Mouse (Mus musculus): ENCODE results near the gene Rasgrp3. TPM values are rescaled to one million over a fixed set of nuclear protein-coding genes. Genes with fewer than 3 reads are reported as not detected.
"Not testable (repeated sequence)": the region's sequence is repeated elsewhere in the genome, so short reads cannot be mapped to it uniquely, and the experiment has no call there.

Rasgrp3 gene
- polyA plus RNA-seq, 1 experiment, result 0.46 TPM

DNA sequence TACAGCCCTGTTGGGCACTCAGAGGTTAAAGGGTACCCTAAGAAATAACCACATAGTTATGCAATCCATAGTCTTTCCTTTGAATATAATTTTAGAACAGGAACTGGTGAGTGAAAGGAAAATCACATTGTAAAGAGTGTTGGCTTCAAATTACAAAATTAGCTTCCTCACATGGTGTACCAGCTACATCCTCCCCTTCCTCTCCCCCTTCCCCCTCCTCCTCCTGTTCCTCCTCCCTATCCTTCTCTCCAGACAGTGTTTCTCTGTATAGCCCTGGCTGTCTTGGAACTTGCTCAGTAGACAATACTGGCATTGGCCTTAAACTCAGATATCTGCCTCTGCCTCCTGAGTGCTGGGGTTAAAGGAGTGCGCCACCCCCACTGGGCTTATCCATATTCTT lies 26.1 kb downstream of the Rasgrp3 start:
- H3ac ChIP-seq (ENCODE audit: control insufficient read depth, insufficient read length), result no peak overlapping the region
- no peak overlapping the region for H3K4me2 ChIP-seq (ENCODE audit: low read depth)
- H3K79me2 ChIP-seq (ENCODE audit: control insufficient read depth, insufficient read depth), result no peaks in the 10 kb centered on the region
- no peaks in the 10 kb centered on the region for H3K36me3 ChIP-seq (ENCODE audit: control insufficient read depth, insufficient read depth)
- no peak overlapping the region for H3K4me3 ChIP-seq
- H3K27me3 ChIP-seq (ENCODE audit: control insufficient read depth, insufficient read depth, insufficient read length), result no peaks in the 10 kb centered on the region
- TF ChIP-seq MYOD1 (IDR thresholded peaks at IDR 0.05; ENCODE audit: control insufficient read depth in 1 of 3, insufficient read length in 2 of 3, low read depth in 2 of 3) (no peak), CEBPB (IDR thresholded peaks at IDR 0.05; ENCODE audit: insufficient read depth, poor library complexity, severe bottlenecking) (peak; percentile 36; the same call in 1 of the 2 replicates)

DNA sequence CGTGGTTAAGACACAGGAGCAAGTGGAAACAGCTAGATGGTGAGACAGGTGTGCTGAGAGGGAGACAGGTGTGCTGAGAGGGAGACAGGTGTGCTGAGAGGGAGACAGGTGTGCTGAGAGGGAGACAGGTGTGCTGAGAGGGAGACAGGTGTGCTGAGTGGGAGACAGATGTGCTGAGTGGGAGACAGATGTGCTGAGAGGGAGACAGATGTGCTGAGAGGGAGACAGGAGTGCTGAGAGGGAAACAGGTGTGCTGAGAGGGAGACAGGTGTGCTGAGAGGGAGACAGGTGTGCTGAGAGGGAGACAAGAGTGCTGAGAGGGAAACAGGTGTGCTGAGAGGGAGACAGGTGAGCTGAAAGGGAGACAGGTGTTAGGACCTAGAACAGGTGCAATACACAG lies 27.5 kb downstream of the Rasgrp3 start:
- TF ChIP-seq MYOD1 (IDR thresholded peaks at IDR 0.05; ENCODE audit: control insufficient read depth in 1 of 3, insufficient read length in 2 of 3, low read depth in 2 of 3), result peak in 1 of 3 experiments; percentile 67
- TF ChIP-seq MYOG (IDR thresholded peaks at IDR 0.05; ENCODE audit: control insufficient read depth in 1 of 3, insufficient read depth in 1 of 3, insufficient read length in 2 of 3, low read depth in 2 of 3), result peak in 1 of 3 experiments; percentile 65
- not testable (repeated sequence) for H3K79me2 ChIP-seq (ENCODE audit: control insufficient read depth, insufficient read depth); H3K36me3 ChIP-seq (ENCODE audit: control insufficient read depth, insufficient read depth); H3ac ChIP-seq (ENCODE audit: control insufficient read depth, insufficient read length); H3K4me3 ChIP-seq; H3K4me2 ChIP-seq (ENCODE audit: low read depth); H3K27me3 ChIP-seq (ENCODE audit: control insufficient read depth, insufficient read depth, insufficient read length)

- H3K79me2 ChIP-seq (ENCODE audit: control insufficient read depth, insufficient read depth), result no peaks in the 10 kb centered on the region
- H3K36me3 ChIP-seq (ENCODE audit: control insufficient read depth, insufficient read depth), result no peaks in the 10 kb centered on the region
- no peak overlapping the region for H3K4me2 ChIP-seq (ENCODE audit: low read depth)
- H3ac ChIP-seq (ENCODE audit: control insufficient read depth, insufficient read length), result no peak overlapping the region
- H3K27me3 ChIP-seq (ENCODE audit: control insufficient read depth, insufficient read depth, insufficient read length), result no peaks in the 10 kb centered on the region
- TF ChIP-seq POLR2AphosphoS2 (IDR thresholded peaks at IDR 0.05; ENCODE audit: insufficient read length, low read depth), result no peak
- TF ChIP-seq POLR2A (IDR thresholded peaks at IDR 0.05; ENCODE audit: insufficient read length, low read depth), result no peak
- TF ChIP-seq MAX (IDR thresholded peaks at IDR 0.05; ENCODE audit: low read depth), result no peak
- TF ChIP-seq USF1 (IDR thresholded peaks at IDR 0.05; ENCODE audit: low read depth), result no peak
- no peak overlapping the region for H3K4me3 ChIP-seq
These were observed 27.9 kb downstream of the Rasgrp3 start for GRCm38 (mm10) chr17:75463645-75464044.

DNA sequence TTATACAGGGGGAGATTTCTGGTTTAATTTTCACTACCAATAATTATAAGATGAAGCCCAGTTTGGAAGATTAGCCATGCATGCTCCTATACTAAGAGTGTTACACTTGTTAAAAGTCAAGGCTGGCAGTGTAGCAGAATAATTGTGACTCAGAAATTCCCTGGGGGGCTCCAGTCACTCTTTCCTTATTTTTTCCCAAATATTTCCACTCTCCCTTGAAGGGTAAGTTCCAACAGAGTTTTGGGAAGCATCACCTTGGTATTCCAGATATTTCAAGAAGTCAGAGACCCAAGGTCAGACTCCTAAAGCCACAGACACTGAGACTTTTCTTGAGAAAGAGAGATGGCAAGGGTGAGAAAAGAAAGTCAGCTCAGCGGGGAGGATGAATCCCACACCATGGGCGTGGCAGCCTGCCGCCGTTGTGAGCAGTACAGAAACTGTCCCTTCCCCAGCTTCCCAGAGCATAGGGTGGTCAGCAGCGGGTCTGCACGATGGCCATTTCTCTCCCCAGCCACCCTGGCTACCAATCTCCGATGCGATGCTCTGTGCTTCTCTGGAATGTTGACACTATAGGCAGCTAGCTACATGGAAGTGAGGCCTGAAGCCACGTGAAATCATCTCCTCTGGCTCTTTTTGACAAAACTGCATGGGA lies 28.8 kb downstream of the Rasgrp3 start:
- Histone ChIP-seq H3K27me3 (ENCODE audit: control insufficient read depth, insufficient read depth, insufficient read length) (no peaks in the 10 kb centered on the region), H3K4me2 (ENCODE audit: low read depth) (peak overlapping the region; percentile 89), H3ac (ENCODE audit: control insufficient read depth, insufficient read length) (no peak overlapping the region), H3K79me2 (ENCODE audit: control insufficient read depth, insufficient read depth) (no peaks in the 10 kb centered on the region), H3K4me3 (peak overlapping the region; percentile 4), H3K36me3 (ENCODE audit: control insufficient read depth, insufficient read depth) (no peaks in the 10 kb centered on the region)
- no peak for TF ChIP-seq MYOD1 (IDR thresholded peaks at IDR 0.05; ENCODE audit: control insufficient read depth in 1 of 3, insufficient read length in 2 of 3, low read depth in 2 of 3)
- TF ChIP-seq TCF12 (IDR thresholded peaks at IDR 0.05; ENCODE audit: insufficient read depth, poor library complexity, severe bottlenecking), result no peak
- no peak for TF ChIP-seq E2F4 (IDR thresholded peaks at IDR 0.05; ENCODE audit: insufficient read depth)
- no peak for TF ChIP-seq REST (IDR thresholded peaks at IDR 0.05; ENCODE audit: insufficient read depth, insufficient read length)
- no peak for TF ChIP-seq POLR2AphosphoS2 (IDR thresholded peaks at IDR 0.05; ENCODE audit: insufficient read length, low read depth)
- TF ChIP-seq POLR2A (IDR thresholded peaks at IDR 0.05; ENCODE audit: insufficient read length, low read depth), result no peak
- no peak for TF ChIP-seq USF1 (IDR thresholded peaks at IDR 0.05; ENCODE audit: low read depth)
- TF ChIP-seq MYOG (IDR thresholded peaks at IDR 0.05; ENCODE audit: control insufficient read depth in 1 of 3, insufficient read depth in 1 of 3, insufficient read length in 2 of 3, low read depth in 2 of 3), result no peak
- no peak for TF ChIP-seq MAX (IDR thresholded peaks at IDR 0.05; ENCODE audit: low read depth)
- TF ChIP-seq TCF3 (IDR thresholded peaks at IDR 0.05; ENCODE audit: insufficient read length, low read depth), result no peak
- TF ChIP-seq CEBPB (IDR thresholded peaks at IDR 0.05; ENCODE audit: insufficient read depth, poor library complexity, severe bottlenecking), result no peak
- no peak for TF ChIP-seq SRF (IDR thresholded peaks at IDR 0.05; ENCODE audit: control insufficient read depth, insufficient read length, low read depth)

GRCm38 (mm10) chr17:75464983-75465634 lies 29.4 kb downstream of the Rasgrp3 start:
- no peak overlapping the region for H3ac ChIP-seq (ENCODE audit: control insufficient read depth, insufficient read length)
- TF ChIP-seq TCF3 (IDR thresholded peaks at IDR 0.05; ENCODE audit: insufficient read length, low read depth) (peak; percentile 84), MYOG (IDR thresholded peaks at IDR 0.05; ENCODE audit: control insufficient read depth in 1 of 3, insufficient read depth in 1 of 3, insufficient read length in 2 of 3, low read depth in 2 of 3) (peak; percentile 85 to 99 (median 96)), POLR2AphosphoS2 (IDR thresholded peaks at IDR 0.05; ENCODE audit: insufficient read length, low read depth) (no peak), SRF (IDR thresholded peaks at IDR 0.05; ENCODE audit: control insufficient read depth, insufficient read length, low read depth) (no peak), MYOD1 (IDR thresholded peaks at IDR 0.05; ENCODE audit: control insufficient read depth in 1 of 3, insufficient read length in 2 of 3, low read depth in 2 of 3) (peak; percentile 76 to 97 (median 95)), E2F4 (IDR thresholded peaks at IDR 0.05; ENCODE audit: insufficient read depth) (no peak), USF1 (IDR thresholded peaks at IDR 0.05; ENCODE audit: low read depth) (no peak), CEBPB (IDR thresholded peaks at IDR 0.05; ENCODE audit: insufficient read depth, poor library complexity, severe bottlenecking) (no peak), REST (IDR thresholded peaks at IDR 0.05; ENCODE audit: insufficient read depth, insufficient read length) (no peak), POLR2A (IDR thresholded peaks at IDR 0.05; ENCODE audit: insufficient read length, low read depth) (peak; percentile 42), TCF12 (IDR thresholded peaks at IDR 0.05; ENCODE audit: insufficient read depth, poor library complexity, severe bottlenecking) (peak; percentile 79), MAX (IDR thresholded peaks at IDR 0.05; ENCODE audit: low read depth) (no peak)
- H3K27me3 ChIP-seq (ENCODE audit: control insufficient read depth, insufficient read depth, insufficient read length), result no peaks in the 10 kb centered on the region
- H3K36me3 ChIP-seq (ENCODE audit: control insufficient read depth, insufficient read depth), result no peaks in the 10 kb centered on the region
- H3K4me2 ChIP-seq (ENCODE audit: low read depth), result peak overlapping the region; percentile 89
- peak overlapping the region; percentile 4 for H3K4me3 ChIP-seq
- no peaks in the 10 kb centered on the region for H3K79me2 ChIP-seq (ENCODE audit: control insufficient read depth, insufficient read depth)
